Mouse (Mus musculus) lung, adult 2 months (tissue): Measurements from ENCODE around the gene Rhof.
"Not testable (repeated sequence)": the region's sequence is repeated elsewhere in the genome, so short reads cannot be mapped to it uniquely, and the experiment has no call there.

ENCODE experiments used
- CTCF ChIP-seq: fragments of 200-500 bp; IDR thresholded peaks from 2 replicates; pipeline ENCODE4 v1.5.1; 2011; ENCODE audit warnings: mild to moderate bottlenecking, low read length, control low read depth; ENCODE audit not compliant: insufficient read depth
- POLR2A ChIP-seq: fragments of 200-500 bp; IDR thresholded peaks from 2 replicates; pipeline ENCODE4 v1.6.1; 2011; ENCODE audit warnings: low read depth, mild to moderate bottlenecking, control low read depth, low read length, borderline replicate concordance; ENCODE audit errors: extremely low read depth

DNA sequence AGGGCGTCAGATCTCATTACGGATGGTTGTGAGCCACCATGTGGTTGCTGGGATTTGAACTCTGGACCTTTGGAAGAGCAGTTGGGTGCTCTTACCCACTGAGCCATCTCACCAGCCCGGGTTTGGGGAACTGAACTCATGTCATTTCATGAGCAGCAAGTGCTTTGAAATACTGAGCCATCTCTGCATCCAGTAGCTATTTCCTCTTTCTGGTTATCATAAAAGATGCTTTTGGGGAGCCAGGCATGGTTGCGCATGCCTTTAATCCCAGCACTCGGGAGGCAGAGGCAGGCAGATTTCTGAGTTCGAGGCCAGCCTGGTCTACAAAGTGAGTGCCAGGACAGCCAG, 71.1 kb downstream of the Rhof start:
- TF ChIP-seq CTCF, POLR2A: not testable (repeated sequence)
